Mouse (Mus musculus) MEL-GATA-1-ER (cell line): ENCODE measurements around the gene Hsd11b1.

ENCODE experiments used
- DNase-seq: peaks from one replicate; pipeline ENCODE4 v3.0.0-alpha.2; 2012; ENCODE audit warnings: low read depth; ENCODE audit errors: extremely low read depth

Hsd11b1 gene

DNA sequence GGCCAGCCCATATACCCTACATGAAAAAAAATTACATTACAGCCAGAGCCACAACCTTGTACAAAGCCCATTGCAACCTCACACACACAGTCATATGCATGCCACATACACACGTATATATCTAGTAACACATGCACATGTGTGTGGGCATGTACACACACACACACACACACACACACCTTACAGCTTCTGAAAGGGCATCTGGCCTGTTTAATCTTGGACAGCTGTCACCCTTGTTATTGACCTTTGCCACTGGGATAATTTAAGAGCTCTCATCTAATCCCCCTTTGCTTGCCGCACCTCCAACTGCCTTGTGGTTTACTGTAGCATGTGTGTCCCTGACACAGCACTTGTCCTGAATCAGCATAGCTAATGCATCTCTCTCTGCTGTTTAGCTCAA, 60.1 kb downstream of the Hsd11b1 start:
- DNase-seq: no peak

DNA sequence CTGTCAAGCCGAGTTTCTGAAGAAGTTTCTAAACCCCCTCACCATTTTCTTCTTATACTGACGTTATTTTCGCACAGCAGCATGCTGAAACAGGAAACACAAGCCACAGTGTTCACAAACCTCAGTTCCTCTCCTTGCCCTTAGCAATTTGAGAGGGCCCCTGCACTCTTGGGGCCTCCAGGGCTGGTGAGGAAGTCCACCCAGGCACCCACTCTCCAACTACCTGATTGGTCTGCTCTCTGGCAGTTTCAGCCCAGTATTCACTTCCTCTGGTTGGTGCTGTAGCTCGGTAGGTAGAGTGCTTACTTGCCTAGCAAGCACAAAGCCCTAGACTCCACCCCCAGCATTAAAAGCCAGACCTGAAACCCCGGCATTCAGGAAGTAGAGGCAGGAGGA, 62.5 kb downstream of the Hsd11b1 start, which contains the start of gene Traf3ip3:
Traf3ip3 (minus strand) TSS at position 321 of the 396 bp plus-strand sequence.
- peak; percentile 88 for DNase-seq

DNA sequence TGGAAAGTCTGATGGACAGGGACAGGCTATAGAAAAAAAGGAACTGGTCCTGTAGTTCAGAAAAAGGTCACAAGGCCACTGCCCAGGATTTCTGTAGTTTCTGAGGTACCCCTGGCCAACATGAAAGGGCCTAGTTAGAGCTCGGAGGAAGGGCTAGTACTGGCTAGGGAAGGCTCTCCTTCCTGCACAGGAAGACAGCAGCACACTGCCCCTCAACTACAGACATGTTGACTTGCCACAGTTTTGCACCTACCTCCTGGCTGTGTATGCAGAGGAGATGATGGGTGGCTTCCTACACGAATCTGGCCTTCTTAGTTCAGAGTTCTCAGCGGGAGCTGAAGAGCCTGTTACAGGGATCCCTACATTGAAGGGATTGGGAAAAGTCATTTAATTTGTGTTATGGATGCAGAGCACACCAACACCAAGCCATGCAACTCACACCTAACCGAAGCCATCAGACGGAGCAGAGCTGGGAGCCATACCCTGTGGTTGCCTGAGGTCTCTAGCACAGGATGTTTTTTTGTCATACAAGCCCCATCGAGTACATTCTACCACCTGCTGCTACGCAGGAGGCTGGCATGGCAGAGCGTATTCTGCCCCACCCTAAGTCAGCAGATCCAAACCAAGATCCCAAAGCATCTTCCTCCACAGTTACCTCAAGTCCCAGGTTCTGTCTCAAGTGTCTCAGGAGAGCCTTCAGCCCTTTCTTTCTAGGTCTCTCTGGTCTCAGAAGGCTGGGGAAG, 63.1 kb downstream of the Hsd11b1 start:
- no peak for DNase-seq

DNA sequence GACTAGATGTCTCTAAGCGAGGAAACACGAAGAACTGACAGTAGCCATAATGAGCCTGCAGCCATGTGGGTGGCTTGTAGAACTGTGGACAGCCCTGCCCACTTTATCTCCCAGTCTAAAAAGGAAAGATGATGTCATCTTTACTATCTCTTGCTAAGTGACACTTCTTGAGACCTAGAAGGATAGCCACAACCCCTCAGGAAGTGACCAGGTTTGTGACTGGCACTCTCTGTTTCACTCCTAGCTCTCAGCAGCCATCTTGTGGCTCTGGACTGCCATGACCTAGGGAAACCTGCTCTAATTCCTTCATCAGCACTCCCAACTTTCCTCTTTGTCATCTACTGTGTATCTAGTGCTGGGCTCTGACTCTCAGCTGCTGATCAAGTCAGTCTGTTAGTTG, 65.6 kb downstream of the Hsd11b1 start:
- DNase-seq: no peak

DNA sequence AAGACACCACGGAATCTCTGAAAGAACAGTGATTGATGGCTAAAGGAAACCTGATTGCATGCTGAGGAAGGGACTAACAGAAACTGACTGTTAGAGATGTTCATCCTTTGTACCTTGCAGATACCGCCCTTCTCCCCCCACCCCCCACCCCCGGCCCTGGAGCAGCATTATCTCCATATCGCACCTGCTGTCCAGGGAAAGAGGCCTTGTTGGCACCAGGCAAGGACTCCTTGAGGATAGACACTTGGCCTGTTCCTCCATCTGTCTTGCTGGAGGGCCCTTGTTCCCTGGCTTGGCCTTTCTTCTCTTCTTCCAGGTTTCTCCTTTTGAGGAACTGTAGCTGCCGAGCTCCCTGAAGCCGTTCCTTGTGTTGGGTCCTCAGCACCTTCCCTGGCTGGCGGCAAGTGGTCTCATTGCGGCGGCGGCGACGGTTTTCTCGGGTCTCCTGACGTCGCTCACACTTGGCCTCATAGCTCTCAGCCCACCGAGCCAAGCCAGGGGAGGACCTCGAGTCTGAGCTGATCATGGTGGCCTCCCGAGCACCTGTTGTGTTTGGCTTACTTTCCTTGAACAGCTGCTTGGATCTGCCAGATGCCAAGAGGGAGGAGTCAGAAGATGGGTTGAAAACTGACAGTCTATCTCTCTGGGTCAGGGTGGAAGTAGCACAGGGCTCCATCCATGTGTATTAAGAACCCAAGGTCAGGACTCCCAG, 66.2 kb downstream of the Hsd11b1 start:
- no peak for DNase-seq

DNA sequence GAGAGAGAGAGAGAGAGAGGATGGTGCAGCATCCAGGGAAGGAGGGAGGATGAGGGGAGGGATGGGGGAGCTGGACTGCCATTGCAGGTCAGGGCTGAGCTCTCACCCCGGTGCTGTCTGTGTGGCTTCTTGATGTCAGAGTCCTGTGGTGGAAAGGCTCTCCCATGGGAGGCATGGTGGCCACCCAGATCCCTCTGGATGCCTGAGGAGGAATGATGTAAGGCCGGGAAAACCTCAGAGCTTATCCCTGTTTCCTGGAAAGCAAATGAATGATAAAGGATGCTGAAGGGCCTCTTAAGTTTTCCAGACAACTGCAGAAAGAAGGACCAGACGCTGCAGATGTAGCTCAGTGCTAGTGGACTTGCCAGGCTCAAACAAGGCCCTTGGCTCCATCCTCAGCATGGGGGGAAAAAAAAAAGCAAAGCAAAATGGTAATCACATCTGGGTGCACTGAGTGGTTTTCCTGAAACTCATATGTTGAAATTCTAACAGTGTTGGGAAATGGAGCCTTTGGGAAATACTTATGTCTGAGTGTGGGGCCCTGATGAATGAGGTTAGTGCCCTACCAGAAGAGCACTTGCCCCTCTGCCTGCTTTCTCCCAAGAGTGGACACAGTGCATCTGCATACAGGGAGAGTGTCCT, 68.6 kb downstream of the Hsd11b1 start:
- DNase-seq: no peak

DNA sequence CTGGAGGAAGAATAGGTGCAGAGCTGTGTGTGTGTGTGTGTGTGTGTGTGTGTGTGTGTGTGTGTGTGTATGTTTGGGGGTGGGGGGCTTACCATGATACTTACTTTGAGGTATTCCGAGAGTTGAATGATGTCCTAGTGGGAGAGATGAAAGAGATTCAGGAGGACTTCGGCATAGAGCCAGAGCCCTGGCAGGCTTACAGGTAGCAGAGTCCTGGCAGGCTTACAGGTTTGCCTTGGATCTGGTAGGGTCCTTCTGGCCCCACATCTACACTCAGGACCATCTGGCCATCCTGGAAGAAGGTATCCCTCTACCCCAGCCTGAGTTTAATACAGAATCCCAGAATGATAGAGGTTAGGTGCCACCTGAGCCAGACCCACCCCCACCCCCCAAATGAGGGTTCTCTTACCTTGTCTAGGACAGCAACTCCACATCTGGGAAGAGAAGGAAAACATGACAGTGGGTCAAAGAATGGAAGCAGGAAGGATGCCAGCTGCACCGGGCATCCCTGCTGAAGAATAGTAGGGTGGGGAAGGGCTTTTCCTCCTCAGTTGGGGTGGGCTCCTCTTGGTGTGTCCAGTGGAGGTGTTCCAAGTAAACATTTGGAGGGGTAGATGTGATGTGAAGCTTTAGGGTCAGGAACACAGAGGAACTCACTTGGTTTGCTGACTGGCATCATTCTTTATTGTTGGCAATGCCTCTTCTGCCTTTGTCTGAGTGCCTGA, 69.3 kb downstream of the Hsd11b1 start:
- DNase-seq: no peak

DNA sequence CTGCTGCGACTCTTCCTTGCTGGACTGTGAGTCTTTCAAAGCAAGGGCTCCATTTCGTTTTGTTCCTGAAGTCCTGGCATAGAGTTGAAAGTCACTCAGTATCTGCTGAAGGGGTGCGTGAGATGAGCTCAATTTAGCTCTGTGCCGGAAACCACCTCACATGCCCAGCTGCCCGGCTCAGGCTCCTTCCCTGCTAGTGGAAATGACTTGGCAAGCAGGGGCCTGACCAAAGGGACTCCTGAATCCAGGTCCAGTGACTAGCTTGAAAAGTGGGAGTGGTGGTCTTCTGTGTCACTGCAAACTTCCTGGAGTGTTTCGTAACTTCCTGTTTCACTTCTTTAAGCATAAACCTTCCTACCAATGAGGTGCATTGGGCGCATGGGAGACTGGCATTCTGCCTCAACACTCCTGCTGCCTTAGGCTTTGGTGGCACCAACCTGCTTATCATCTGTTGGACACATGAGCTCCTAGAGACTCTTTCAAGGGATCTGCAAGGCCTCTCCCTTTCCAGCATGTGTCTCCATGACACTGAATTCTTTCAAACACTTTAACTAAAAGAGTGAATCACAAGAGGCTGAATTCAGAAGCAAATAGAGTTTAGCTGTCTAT, 72.1 kb downstream of the Hsd11b1 start:
- no peak for DNase-seq

DNA sequence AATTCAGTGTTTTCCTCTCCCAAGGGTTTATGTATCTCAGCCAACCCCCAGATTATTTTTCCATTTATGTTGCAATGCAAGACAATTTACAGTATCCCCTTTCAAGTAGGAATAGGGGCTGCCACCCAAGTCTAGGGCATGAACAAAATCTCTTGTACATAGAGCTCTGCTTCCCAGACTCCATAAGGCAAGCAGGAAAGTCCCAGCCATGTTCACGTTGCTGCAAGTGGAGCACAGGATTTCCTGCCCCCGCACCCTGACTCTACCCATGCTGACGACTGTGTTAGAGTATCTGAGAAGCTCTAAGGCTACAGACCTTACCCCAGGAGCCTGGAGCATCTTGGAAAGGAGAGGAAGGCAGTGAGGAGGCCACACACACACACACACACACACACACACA, 74.1 kb downstream of the Hsd11b1 start:
- DNase-seq: no peak

DNA sequence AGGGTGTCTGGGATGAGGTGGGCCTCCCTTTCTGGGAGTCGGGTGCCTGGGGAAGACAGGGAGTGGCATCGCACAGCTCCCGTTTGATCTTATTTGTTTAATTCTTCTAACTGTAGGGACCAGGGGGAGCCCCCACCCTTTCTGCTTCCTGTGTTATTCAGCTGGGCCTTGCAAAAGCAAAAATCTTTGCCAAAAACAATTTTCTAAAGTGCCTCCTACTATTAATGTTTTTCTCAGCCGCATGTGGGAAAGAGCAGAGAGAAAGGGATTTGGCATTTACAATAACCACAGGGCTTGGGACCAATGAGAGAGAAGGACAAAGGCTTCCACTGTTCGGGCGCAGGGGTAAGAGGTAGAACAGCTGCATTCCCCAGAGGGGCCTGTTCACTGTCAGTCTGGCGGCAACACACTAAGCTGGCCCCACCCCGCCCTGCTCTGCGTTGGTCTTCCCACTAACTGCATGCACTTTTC, 74.7 kb downstream of the Hsd11b1 start:
- no peak for DNase-seq

DNA sequence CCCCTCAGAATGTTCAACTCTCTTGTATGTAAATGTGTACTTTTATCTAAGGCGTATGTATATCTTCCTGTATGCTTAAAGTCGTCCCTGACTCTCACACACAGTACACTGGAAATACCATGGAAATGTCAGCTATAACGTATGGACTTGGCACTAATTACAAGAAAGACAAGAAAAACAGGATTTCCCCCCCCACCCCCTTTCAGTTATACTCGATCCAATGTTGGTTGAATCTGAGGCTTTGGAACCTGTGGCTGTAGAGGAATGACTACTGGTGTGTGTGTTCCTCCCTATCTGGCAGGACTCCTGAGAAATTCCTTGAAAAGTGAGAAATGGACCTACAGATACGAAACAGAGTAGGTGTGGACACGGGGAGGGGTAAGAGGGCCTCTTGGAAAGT, 75.6 kb downstream of the Hsd11b1 start:
- DNase-seq: no peak

DNA sequence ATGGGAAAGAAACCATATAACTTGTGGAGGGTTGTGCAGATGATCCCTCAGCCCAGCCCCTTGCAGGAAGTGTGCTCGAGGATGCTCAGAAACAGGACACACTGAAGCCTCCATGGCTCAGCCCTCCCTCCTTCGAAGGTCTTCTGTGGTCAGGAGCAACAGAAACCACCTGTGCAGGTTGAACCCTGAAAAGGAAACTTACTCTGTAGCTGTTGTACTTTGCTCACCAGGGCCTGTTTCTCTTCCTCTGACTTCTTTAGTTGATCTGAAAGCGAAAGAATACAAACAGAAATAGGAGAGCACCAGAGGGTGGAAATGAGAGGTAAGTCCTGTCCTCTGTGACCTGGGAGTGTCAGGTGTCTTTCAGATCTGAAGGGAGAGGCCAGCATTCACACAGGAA, 82.8 kb downstream of the Hsd11b1 start:
- no peak for DNase-seq

DNA sequence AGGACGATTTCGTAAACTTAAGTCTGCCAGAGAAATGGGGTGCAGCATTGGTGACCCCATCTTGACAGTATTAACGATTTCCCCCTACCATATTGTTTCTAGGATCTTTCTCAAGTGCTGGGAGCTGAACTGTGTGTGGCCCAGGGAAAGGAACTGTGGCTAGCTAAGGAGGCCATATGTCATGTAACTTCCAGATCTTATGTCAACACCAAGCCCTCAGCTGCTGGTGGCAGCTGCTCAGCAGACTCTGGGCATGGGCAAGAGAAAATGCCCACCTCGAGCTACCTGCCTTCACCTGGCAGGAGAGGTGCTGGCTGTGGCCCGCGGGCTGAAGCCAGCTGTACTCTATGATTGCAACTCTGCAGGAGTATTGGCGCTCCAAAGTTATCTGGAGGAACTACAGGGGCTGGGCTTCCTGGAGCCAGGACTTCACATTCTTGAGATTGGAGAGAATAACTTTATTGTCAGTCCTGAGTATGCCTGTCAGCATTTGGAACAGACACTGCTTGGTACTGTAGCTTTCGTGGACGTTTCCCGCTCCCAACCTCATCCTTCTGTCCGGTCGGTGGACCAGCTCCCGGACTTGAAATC, 89.6 kb downstream of the Hsd11b1 start:
- no peak for DNase-seq

DNA sequence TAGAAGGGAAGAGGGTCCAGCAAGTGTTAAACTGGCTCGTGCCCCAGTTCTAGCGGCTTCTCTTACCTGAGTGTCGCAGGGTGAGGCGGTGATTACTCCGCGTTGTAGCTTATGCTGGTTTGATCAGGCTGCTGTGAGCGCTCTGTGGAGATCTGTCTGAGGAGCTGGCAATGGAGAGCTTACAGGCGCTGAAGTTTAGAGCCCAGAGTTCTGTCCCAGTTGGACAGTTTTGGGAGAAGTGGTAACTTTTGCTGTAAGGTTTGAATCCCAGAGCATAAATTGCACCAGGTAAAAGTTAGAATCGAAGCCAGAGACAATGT, 90.1 kb downstream of the Hsd11b1 start:
- no peak for DNase-seq

DNA sequence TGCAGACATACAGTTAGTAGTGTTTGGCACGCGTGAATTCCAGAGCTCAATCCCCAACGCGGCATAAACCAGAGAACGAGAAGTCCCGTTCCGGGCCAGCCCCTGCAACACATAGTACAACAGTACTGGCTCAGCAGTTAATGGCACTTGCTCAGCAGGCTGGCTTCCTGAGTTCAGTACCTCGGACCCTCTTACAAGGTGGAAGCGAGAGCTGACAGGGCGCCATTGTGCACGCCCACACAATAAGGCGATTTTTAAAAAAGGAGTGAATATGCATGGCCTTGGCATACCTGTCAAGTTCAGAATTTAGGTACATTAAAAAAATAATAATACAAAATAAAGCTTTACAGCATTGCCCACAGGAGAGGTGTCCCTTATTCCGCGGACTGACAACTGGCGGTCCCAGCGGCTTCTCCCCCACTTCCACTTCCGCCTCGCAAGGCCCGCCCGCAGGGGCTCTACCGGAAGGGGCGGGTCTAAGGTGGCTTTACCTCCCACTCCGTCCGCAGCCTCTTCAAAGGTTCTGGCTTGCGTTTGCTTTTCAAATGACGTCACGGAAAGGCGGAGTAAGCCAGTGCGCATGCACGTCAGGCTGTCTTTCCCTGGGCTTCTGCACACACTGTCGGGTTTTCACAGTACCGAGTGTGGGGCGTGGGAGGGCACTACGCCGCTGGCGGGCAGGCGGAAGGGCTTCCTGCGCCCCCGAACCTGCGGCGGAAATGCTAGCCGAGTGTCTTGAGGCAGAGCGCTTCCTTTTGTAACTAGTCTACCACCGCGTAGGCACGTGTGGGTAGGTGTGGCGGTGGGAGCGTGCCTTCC, 90.7 kb downstream of the Hsd11b1 start:
- DNase-seq: peak; percentile 98
